8 mouse cellular contexts compared by ENCODE assay signal in the genomic region with DNA sequence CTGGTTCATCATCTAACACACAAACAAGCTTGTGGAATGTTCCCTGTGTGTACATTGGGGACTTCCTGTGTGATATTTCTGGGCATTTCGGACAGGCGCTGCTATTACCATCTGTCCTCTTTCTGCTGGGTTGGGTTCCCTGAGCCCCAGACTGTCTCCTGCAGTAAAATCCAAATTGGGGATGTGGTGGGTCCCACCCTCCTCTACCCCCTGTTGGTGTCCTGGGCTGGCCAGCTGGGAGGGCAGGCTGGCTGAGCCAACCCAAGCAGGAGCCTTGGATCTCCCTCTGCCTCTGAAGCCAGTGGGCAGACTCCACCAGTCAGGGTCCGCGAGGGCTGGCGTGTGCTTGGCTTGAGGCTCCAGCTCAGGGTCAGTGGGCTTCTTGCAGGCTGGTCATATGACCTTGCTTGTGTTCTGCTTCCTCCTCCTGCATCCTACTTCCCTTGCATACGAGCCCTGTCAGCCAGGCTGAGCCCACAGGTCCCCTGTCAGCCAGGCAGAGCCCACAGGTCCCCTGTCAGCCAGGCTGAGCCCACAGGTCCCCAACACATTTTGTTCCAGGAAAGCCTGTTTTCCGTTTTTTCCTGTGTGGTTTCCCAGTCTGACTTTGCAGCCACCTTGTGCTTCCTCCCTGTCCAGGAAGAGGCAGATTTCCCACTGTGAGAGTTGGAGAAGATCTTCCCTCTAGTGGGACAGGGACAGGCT. TPM values are rescaled to one million over a fixed set of nuclear protein-coding genes. Genes with fewer than 3 reads are reported as not detected.
DNase-seq lines count a peak whose midpoint lies in the region; ATAC-seq and TF ChIP-seq lines count a peak whose summit lies in the region.

No protein-coding gene starts in this region.

- TF ChIP-seq CTCF in lung, embryonic 14.5 days (IDR thresholded peaks at IDR 0.05; ENCODE audit: low read depth) = no peak
- TF ChIP-seq CTCF in intestine, postnatal 0 days (IDR thresholded peaks at IDR 0.05; ENCODE audit: low read depth) = no peak

- peak overlapping the region; percentile 91 for H3K27ac ChIP-seq in lung, embryonic 14.5 days (ENCODE audit: low read depth)
- peak overlapping the region; percentile 46; the same call in 1 of the 2 replicates for H3K27ac ChIP-seq in forebrain, embryonic 12.5 days
- H3K27ac ChIP-seq in intestine, postnatal 0 days (ENCODE audit: low read depth, low read length) = peak overlapping the region; percentile 63
- no peak overlapping the region; the same call in 1 of the 2 replicates for H3K27ac ChIP-seq in neural tube, embryonic 12.5 days

- no peaks in the 10 kb centered on the region for H3K36me3 ChIP-seq in lung, embryonic 14.5 days (ENCODE audit: insufficient read depth)
- H3K36me3 ChIP-seq in forebrain, embryonic 12.5 days (replicated peaks) = no peaks in the 10 kb centered on the region
- 0 out of 2 replicates have a peak, but pooled peaks cover 4% of the 10 kb centered on the region for H3K36me3 ChIP-seq in intestine, postnatal 0 days (ENCODE audit: control insufficient read depth, insufficient read depth)
- H3K36me3 ChIP-seq in neural tube, embryonic 12.5 days = no peaks in the 10 kb centered on the region

- no peaks in the 10 kb centered on the region for H3K27me3 ChIP-seq in lung, embryonic 14.5 days (ENCODE audit: insufficient read depth, low read length)
- H3K27me3 ChIP-seq in forebrain, embryonic 12.5 days = no peaks in the 10 kb centered on the region
- no peaks in the 10 kb centered on the region for H3K27me3 ChIP-seq in intestine, postnatal 0 days (replicated peaks; ENCODE audit: control insufficient read depth, insufficient read depth, low read length)
- 0 out of 2 replicates have a peak, but pooled peaks cover 3% of the 10 kb centered on the region for H3K27me3 ChIP-seq in neural tube, embryonic 12.5 days (replicated peaks)

- H3K9me3 ChIP-seq in lung, embryonic 14.5 days (ENCODE audit: low read depth, low read length) = no peaks in the 10 kb centered on the region
- H3K9me3 ChIP-seq in forebrain, embryonic 12.5 days = no peaks in the 10 kb centered on the region
- H3K9me3 ChIP-seq in intestine, postnatal 0 days (ENCODE audit: control insufficient read depth) = no peaks in the 10 kb centered on the region
- H3K9me3 ChIP-seq in neural tube, embryonic 12.5 days = no peaks in the 10 kb centered on the region

- peak; percentile 75 for DNase-seq in lung, embryonic 14.5 days
- no peak for DNase-seq in lung, postnatal 36 days
- DNase-seq in testis, postnatal 10 days (ENCODE audit: low spot score) = no peak
- no peak for DNase-seq in gastrocnemius, postnatal 4 days (ENCODE audit: low spot score in 2 of 2)
- no peak for DNase-seq in right cerebral cortex, postnatal 10 days (ENCODE audit: low spot score in 2 of 2)

- no peak overlapping the region for H3K9ac ChIP-seq in lung, embryonic 14.5 days
- no peak overlapping the region for H3K9ac ChIP-seq in forebrain, embryonic 12.5 days
- peak overlapping the region; percentile 31; the same call in 1 of the 2 replicates for H3K9ac ChIP-seq in intestine, postnatal 0 days (ENCODE audit: low read depth, low read length)
- 0 out of 2 replicates have a peak overlapping the region, but pooled peaks have one; percentile 33 for H3K9ac ChIP-seq in neural tube, embryonic 12.5 days

- peaks cover 59% of the 10 kb centered on the region for H3K4me1 ChIP-seq in lung, embryonic 14.5 days (ENCODE audit: insufficient read depth)
- peaks cover 35% of the 10 kb centered on the region for H3K4me1 ChIP-seq in forebrain, embryonic 12.5 days
- H3K4me1 ChIP-seq in intestine, postnatal 0 days (replicated peaks; ENCODE audit: control insufficient read depth, insufficient read depth, low read length) = peaks cover 47% of the 10 kb centered on the region
- H3K4me1 ChIP-seq in neural tube, embryonic 12.5 days = peaks cover 51% of the 10 kb centered on the region

- H3K4me3 ChIP-seq in lung, embryonic 14.5 days (ENCODE audit: low read depth, low read length) = no peak overlapping the region
- H3K4me3 ChIP-seq in forebrain, embryonic 12.5 days (replicated peaks) = no peak overlapping the region
- no peak overlapping the region for H3K4me3 ChIP-seq in intestine, postnatal 0 days (ENCODE audit: low read depth, low read length)
- H3K4me3 ChIP-seq in neural tube, embryonic 12.5 days = no peak overlapping the region

- H3K4me2 ChIP-seq in lung, embryonic 14.5 days = peak overlapping the region; percentile 42
- no peak overlapping the region for H3K4me2 ChIP-seq in forebrain, embryonic 12.5 days
- no peak overlapping the region for H3K4me2 ChIP-seq in intestine, postnatal 0 days (replicated peaks; ENCODE audit: low read depth)
- no peak overlapping the region for H3K4me2 ChIP-seq in neural tube, embryonic 12.5 days (replicated peaks)

- no peak for ATAC-seq in lung, embryonic 14.5 days (ENCODE audit: insufficient read depth)
- ATAC-seq in forebrain, embryonic 12.5 days (ENCODE audit: low FRiP score) = no peak
- no peak for ATAC-seq in intestine, postnatal 0 days
- no peak for ATAC-seq in neural tube, embryonic 12.5 days (ENCODE audit: low FRiP score, low read depth)

- 24% methylated on average over 7 of the region's 7 CpGs for WGBS in lung, embryonic 14.5 days
- WGBS in forebrain, embryonic 12.5 days = 71% methylated on average over 7 of the region's 7 CpGs
- 54% methylated on average over 7 of the region's 7 CpGs for WGBS in intestine, postnatal 0 days
- 70% methylated on average over 7 of the region's 7 CpGs for WGBS in neural tube, embryonic 12.5 days

RNA-seq across cellular contexts. Expression of a gene that starts 23.4 kb away (rescaled TPM):
- 22.3 and 25.2 TPM in 2 replicates for polyA plus RNA-seq in lung, embryonic 14.5 days (2014; fragmentation: Nextera tagmentation; extraction: Ambion mirVana)
- polyA plus RNA-seq in forebrain, embryonic 12.5 days (2016; fragmentation: Nextera tagmentation; extraction: Ambion mirVana) = 24.6 and 25.3 TPM in 2 replicates
- 65.1 and 71.1 TPM in 2 replicates for polyA plus RNA-seq in intestine, postnatal 0 days (2015; fragmentation: Nextera tagmentation; extraction: Ambion mirVana)
- polyA plus RNA-seq in neural tube, embryonic 12.5 days (2016; fragmentation: Nextera tagmentation; extraction: Ambion mirVana) = 29.4 and 33.5 TPM in 2 replicates
- 100 to 1,000 TPM; 170 to 175 TPM for total RNA-seq in gastrocnemius, postnatal 4 days (2021)

RNA-seq across cellular contexts. Expression of a gene that starts 29.4 kb away (rescaled TPM):
- 1,859 and 1,954 TPM in 2 replicates for polyA plus RNA-seq in lung, embryonic 14.5 days (2014; fragmentation: Nextera tagmentation; extraction: Ambion mirVana)
- polyA plus RNA-seq in forebrain, embryonic 12.5 days (2016; fragmentation: Nextera tagmentation; extraction: Ambion mirVana) = 860 and 944 TPM in 2 replicates
- polyA plus RNA-seq in intestine, postnatal 0 days (2015; fragmentation: Nextera tagmentation; extraction: Ambion mirVana) = 832 and 868 TPM in 2 replicates
- 843 and 890 TPM in 2 replicates for polyA plus RNA-seq in neural tube, embryonic 12.5 days (2016; fragmentation: Nextera tagmentation; extraction: Ambion mirVana)
- 1,000 to 10,000 TPM; 1,089 to 1,227 TPM for total RNA-seq in gastrocnemius, postnatal 4 days (2021)

RNA-seq across cellular contexts. Expression of a gene that starts 35.2 kb away (rescaled TPM):
- 52.9 and 58.8 TPM in 2 replicates for polyA plus RNA-seq in lung, embryonic 14.5 days (2014; fragmentation: Nextera tagmentation; extraction: Ambion mirVana)
- polyA plus RNA-seq in forebrain, embryonic 12.5 days (2016; fragmentation: Nextera tagmentation; extraction: Ambion mirVana) = 60.4 and 67.4 TPM in 2 replicates
- polyA plus RNA-seq in intestine, postnatal 0 days (2015; fragmentation: Nextera tagmentation; extraction: Ambion mirVana) = 9.3 and 9.6 TPM in 2 replicates
- polyA plus RNA-seq in neural tube, embryonic 12.5 days (2016; fragmentation: Nextera tagmentation; extraction: Ambion mirVana) = 47.1 and 51.9 TPM in 2 replicates
- total RNA-seq in gastrocnemius, postnatal 4 days (2021) = 10 to 100 TPM; 48.8 to 50.7 TPM

RNA-seq across cellular contexts. Expression of a gene that starts 45.4 kb away (rescaled TPM):
- 22.8 and 23.9 TPM in 2 replicates for polyA plus RNA-seq in lung, embryonic 14.5 days (2014; fragmentation: Nextera tagmentation; extraction: Ambion mirVana)
- polyA plus RNA-seq in forebrain, embryonic 12.5 days (2016; fragmentation: Nextera tagmentation; extraction: Ambion mirVana) = 20.0 and 23.2 TPM in 2 replicates
- 5.0 and 6.4 TPM in 2 replicates for polyA plus RNA-seq in intestine, postnatal 0 days (2015; fragmentation: Nextera tagmentation; extraction: Ambion mirVana)
- polyA plus RNA-seq in neural tube, embryonic 12.5 days (2016; fragmentation: Nextera tagmentation; extraction: Ambion mirVana) = 23.8 and 24.9 TPM in 2 replicates
- 10 to 100 TPM; 13.4 to 16.8 TPM for total RNA-seq in gastrocnemius, postnatal 4 days (2021)

Comparison
In these comparisons a context has a peak if more than half of its experiments do, and no peak if none do; other contexts are left out.
1. H3K9ac ChIP-seq: peak in intestine, postnatal 0 days (single experiment) and neural tube, embryonic 12.5 days (single experiment); none in lung, embryonic 14.5 days (single experiment) and forebrain, embryonic 12.5 days (single experiment).